Mouse (Mus musculus): Measurements from ENCODE around the gene Ldb1.

DNA sequence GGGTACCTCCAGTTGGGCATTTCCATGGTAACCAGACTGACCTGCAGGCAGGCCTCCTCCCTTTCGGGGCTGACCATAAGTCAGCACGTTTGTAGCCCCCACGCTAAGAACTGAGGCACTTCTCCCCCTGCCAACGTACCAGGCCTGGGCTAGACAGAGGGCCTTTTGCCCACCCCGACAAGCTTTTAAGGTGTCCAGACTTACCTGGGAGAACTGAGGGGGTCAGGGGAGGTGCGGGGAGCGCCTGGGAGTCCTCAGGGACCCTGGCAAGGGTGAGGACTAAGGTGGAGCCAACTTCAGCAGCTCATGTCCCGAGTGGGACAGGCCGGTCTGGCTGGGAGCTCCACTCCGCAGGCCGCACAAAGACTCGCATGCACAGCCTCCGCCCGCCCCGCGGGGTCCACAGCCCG lies 6.2 kb downstream of the Ldb1 start:
- no peak for TF ChIP-seq GATA1 (IDR thresholded peaks at IDR 0.05; ENCODE audit: low read length)
- TF ChIP-seq TAL1 (IDR thresholded peaks at IDR 0.05; ENCODE audit: low read length): no peak

Data from erythroblast, embryonic 14.5 days (primary cell).